Mouse (Mus musculus): ENCODE measurements around the gene Coq8a.

Gene Coq8a

GRCm38 (mm10) chr1:180171883-180172282 is 27.5 kb downstream of the Coq8a start:
- no peak for TF ChIP-seq GATA4 (IDR thresholded peaks at IDR 0.05; ENCODE audit: insufficient replicate concordance, low read length)

GRCm38 (mm10) chr1:180170071-180170470 is 29.3 kb downstream of the Coq8a start:
- no peak for TF ChIP-seq GATA4 (IDR thresholded peaks at IDR 0.05; ENCODE audit: insufficient replicate concordance, low read length)

GRCm38 (mm10) chr1:180169161-180169560 is 30.2 kb downstream of the Coq8a start:
- TF ChIP-seq GATA4 (IDR thresholded peaks at IDR 0.05; ENCODE audit: insufficient replicate concordance, low read length): no peak

- no peak for TF ChIP-seq GATA4 (IDR thresholded peaks at IDR 0.05; ENCODE audit: insufficient replicate concordance, low read length)
Observed at GRCm38 (mm10) chr1:180168294-180168693, 31.1 kb downstream of the Coq8a start.

- no peak for TF ChIP-seq GATA4 (IDR thresholded peaks at IDR 0.05; ENCODE audit: insufficient replicate concordance, low read length)
Observed at GRCm38 (mm10) chr1:180166533-180166932, 32.9 kb downstream of the Coq8a start.

- no peak for TF ChIP-seq GATA4 (IDR thresholded peaks at IDR 0.05; ENCODE audit: insufficient replicate concordance, low read length)
Observed at GRCm38 (mm10) chr1:180162986-180163385, 36.4 kb downstream of the Coq8a start.

- no peak for TF ChIP-seq GATA4 (IDR thresholded peaks at IDR 0.05; ENCODE audit: insufficient replicate concordance, low read length)
Observed at GRCm38 (mm10) chr1:180161566-180162355, 37.6 kb downstream of the Coq8a start.

GRCm38 (mm10) chr1:180161160-180161559 is 38.2 kb downstream of the Coq8a start:
- no peak for TF ChIP-seq GATA4 (IDR thresholded peaks at IDR 0.05; ENCODE audit: insufficient replicate concordance, low read length)

GRCm38 (mm10) chr1:180160545-180160944 is 38.9 kb downstream of the Coq8a start:
- TF ChIP-seq GATA4 (IDR thresholded peaks at IDR 0.05; ENCODE audit: insufficient replicate concordance, low read length): no peak

- no peak for TF ChIP-seq GATA4 (IDR thresholded peaks at IDR 0.05; ENCODE audit: insufficient replicate concordance, low read length)
Observed at GRCm38 (mm10) chr1:180158648-180159047, 40.8 kb downstream of the Coq8a start.

GRCm38 (mm10) chr1:180151191-180151590 is 48.2 kb downstream of the Coq8a start:
- TF ChIP-seq GATA4 (IDR thresholded peaks at IDR 0.05; ENCODE audit: insufficient replicate concordance, low read length): no peak

- no peak for TF ChIP-seq GATA4 (IDR thresholded peaks at IDR 0.05; ENCODE audit: insufficient replicate concordance, low read length)
Observed at GRCm38 (mm10) chr1:180148563-180148962, 50.8 kb downstream of the Coq8a start.

GRCm38 (mm10) chr1:180148036-180148435 is 51.4 kb downstream of the Coq8a start:
- no peak for TF ChIP-seq GATA4 (IDR thresholded peaks at IDR 0.05; ENCODE audit: insufficient replicate concordance, low read length)

- TF ChIP-seq GATA4 (IDR thresholded peaks at IDR 0.05; ENCODE audit: insufficient replicate concordance, low read length): no peak
Observed at GRCm38 (mm10) chr1:180140970-180141369, 58.4 kb downstream of the Coq8a start.

GRCm38 (mm10) chr1:180139158-180139557 is 60.2 kb downstream of the Coq8a start:
- TF ChIP-seq GATA4 (IDR thresholded peaks at IDR 0.05; ENCODE audit: insufficient replicate concordance, low read length): no peak

GRCm38 (mm10) chr1:180132187-180132586 is 67.2 kb downstream of the Coq8a start:
- no peak for TF ChIP-seq GATA4 (IDR thresholded peaks at IDR 0.05; ENCODE audit: insufficient replicate concordance, low read length)

GRCm38 (mm10) chr1:180131402-180131801 is 68.0 kb downstream of the Coq8a start:
- TF ChIP-seq GATA4 (IDR thresholded peaks at IDR 0.05; ENCODE audit: insufficient replicate concordance, low read length): no peak
